Comparison of ENCODE assay signal across 8 mouse cellular contexts in genomic region chr9:41377701-41378626, GRCm38 (mm10).
DNase-seq lines count a peak whose midpoint lies in the region; ATAC-seq lines count a peak whose summit lies in the region.

No protein-coding gene starts in this region.

- 0 out of 2 replicates have a peak overlapping the region, but pooled peaks have one; percentile 10 for H3K4me3 ChIP-seq in heart, embryonic 15.5 days
- no peak overlapping the region for H3K4me3 ChIP-seq in embryonic facial prominence, embryonic 11.5 days (ENCODE audit: low read depth, low read length)
- H3K4me3 ChIP-seq in intestine, embryonic 14.5 days (ENCODE audit: low read depth, low read length) = 0 out of 2 replicates have a peak overlapping the region, but pooled peaks have one; percentile 2
- peak overlapping the region; percentile 37 for H3K4me3 ChIP-seq in neural tube, embryonic 14.5 days (ENCODE audit: low read depth, low read length)

- no peak for DNase-seq in heart, adult 8-10 months (ENCODE audit: low spot score)
- DNase-seq in embryonic facial prominence, embryonic 11.5 days (ENCODE audit: low spot score) = peak; percentile 38
- DNase-seq in intestine, embryonic 14.5 days (ENCODE audit: low spot score) = no peak
- DNase-seq in lung, postnatal 10 days = no peak
- no peak for DNase-seq in testis, postnatal 10 days (ENCODE audit: low spot score)

- H3K27ac ChIP-seq in heart, embryonic 15.5 days = peak overlapping the region; percentile 15; the same call in 1 of the 2 replicates
- H3K27ac ChIP-seq in embryonic facial prominence, embryonic 11.5 days (replicated peaks; ENCODE audit: low read depth, low read length) = peak overlapping the region; percentile 60
- H3K27ac ChIP-seq in intestine, embryonic 14.5 days (ENCODE audit: low read depth) = peak overlapping the region; percentile 72
- peak overlapping the region; percentile 100 for H3K27ac ChIP-seq in neural tube, embryonic 14.5 days (ENCODE audit: low read depth, low read length)

- no peaks in the 10 kb centered on the region for H3K36me3 ChIP-seq in heart, embryonic 15.5 days
- no peaks in the 10 kb centered on the region for H3K36me3 ChIP-seq in embryonic facial prominence, embryonic 11.5 days (replicated peaks; ENCODE audit: control insufficient read depth, insufficient read depth, low read depth, low read length)
- H3K36me3 ChIP-seq in intestine, embryonic 14.5 days (ENCODE audit: control insufficient read depth, insufficient read depth, low read length) = no peaks in the 10 kb centered on the region
- H3K36me3 ChIP-seq in neural tube, embryonic 14.5 days (ENCODE audit: control insufficient read depth, insufficient read depth, low read length) = no peaks in the 10 kb centered on the region

- H3K4me1 ChIP-seq in heart, embryonic 15.5 days (replicated peaks) = peaks cover 27% of the 10 kb centered on the region
- peaks cover 7% of the 10 kb centered on the region for H3K4me1 ChIP-seq in embryonic facial prominence, embryonic 11.5 days (ENCODE audit: control insufficient read depth, insufficient read depth, low read length)
- peaks cover 40% of the 10 kb centered on the region for H3K4me1 ChIP-seq in intestine, embryonic 14.5 days (replicated peaks; ENCODE audit: control insufficient read depth, insufficient read depth, low read length)
- H3K4me1 ChIP-seq in neural tube, embryonic 14.5 days (ENCODE audit: control insufficient read depth, insufficient read depth, low read length) = peaks cover 47% of the 10 kb centered on the region

- no peaks in the 10 kb centered on the region for H3K9me3 ChIP-seq in heart, embryonic 15.5 days (replicated peaks)
- no peaks in the 10 kb centered on the region for H3K9me3 ChIP-seq in embryonic facial prominence, embryonic 11.5 days (replicated peaks; ENCODE audit: control insufficient read depth, low read length)
- no peaks in the 10 kb centered on the region for H3K9me3 ChIP-seq in intestine, embryonic 14.5 days (ENCODE audit: control insufficient read depth, low read length)
- H3K9me3 ChIP-seq in neural tube, embryonic 14.5 days (ENCODE audit: control insufficient read depth, low read length) = no peaks in the 10 kb centered on the region

- WGBS in heart, embryonic 15.5 days = 54% methylated on average over 18 of the region's 18 CpGs
- WGBS in embryonic facial prominence, embryonic 11.5 days = 48% methylated on average over 18 of the region's 18 CpGs
- WGBS in intestine, embryonic 14.5 days = 48% methylated on average over 18 of the region's 18 CpGs
- WGBS in neural tube, embryonic 14.5 days = 11% methylated on average over 18 of the region's 18 CpGs

- ATAC-seq in heart, embryonic 15.5 days (replicated peaks; ENCODE audit: insufficient number of reproducible peaks, insufficient read depth, low FRiP score, low read depth) = no peak
- peak; percentile 36; the same call in 1 of the 2 replicates for ATAC-seq in embryonic facial prominence, embryonic 11.5 days (replicated peaks; ENCODE audit: insufficient number of reproducible peaks, low FRiP score, low TSS enrichment, low read depth)
- no peak for ATAC-seq in intestine, embryonic 14.5 days (replicated peaks; ENCODE audit: low FRiP score, low TSS enrichment, low read depth)
- ATAC-seq in neural tube, embryonic 14.5 days (ENCODE audit: low read depth) = peak; percentile 75
- no peak for ATAC-seq in granulocyte monocyte progenitor cell, adult 5-6 weeks (replicated peaks; ENCODE audit: poor library complexity, severe bottlenecking)

- peak overlapping the region; percentile 85 for H3K4me2 ChIP-seq in heart, embryonic 15.5 days
- H3K4me2 ChIP-seq in embryonic facial prominence, embryonic 11.5 days (ENCODE audit: low read depth, low read length) = peak overlapping the region; percentile 14; the same call in 1 of the 2 replicates
- peak overlapping the region; percentile 28; the same call in 1 of the 2 replicates for H3K4me2 ChIP-seq in intestine, embryonic 14.5 days (ENCODE audit: low read length)
- H3K4me2 ChIP-seq in neural tube, embryonic 14.5 days (ENCODE audit: low read depth, low read length) = peak overlapping the region; percentile 59

- H3K27me3 ChIP-seq in heart, embryonic 15.5 days = no peaks in the 10 kb centered on the region
- H3K27me3 ChIP-seq in embryonic facial prominence, embryonic 11.5 days (ENCODE audit: control insufficient read depth, insufficient read depth, low read length) = no peaks in the 10 kb centered on the region
- H3K27me3 ChIP-seq in intestine, embryonic 14.5 days (replicated peaks; ENCODE audit: control insufficient read depth, insufficient read depth, low read length) = no peaks in the 10 kb centered on the region
- H3K27me3 ChIP-seq in neural tube, embryonic 14.5 days (ENCODE audit: control insufficient read depth, insufficient read depth, low read length) = no peaks in the 10 kb centered on the region

- peak overlapping the region; percentile 26; the same call in 1 of the 2 replicates for H3K9ac ChIP-seq in heart, embryonic 15.5 days
- H3K9ac ChIP-seq in embryonic facial prominence, embryonic 11.5 days (replicated peaks; ENCODE audit: low read length) = peak overlapping the region; percentile 46
- H3K9ac ChIP-seq in intestine, embryonic 14.5 days (ENCODE audit: low read length) = no peak overlapping the region
- H3K9ac ChIP-seq in neural tube, embryonic 14.5 days (replicated peaks; ENCODE audit: low read depth, low read length) = peak overlapping the region; percentile 93

Comparison
In these comparisons a context has a peak if more than half of its experiments do, and no peak if none do; other contexts are left out.
1. ATAC-seq: peak in embryonic facial prominence, embryonic 11.5 days (single experiment) and neural tube, embryonic 14.5 days (single experiment); none in heart, embryonic 15.5 days (single experiment), intestine, embryonic 14.5 days (single experiment) and granulocyte monocyte progenitor cell, adult 5-6 weeks (single experiment).
2. H3K27ac ChIP-seq: peak in every context shown above with its lines; median percentile 100 in neural tube, embryonic 14.5 days; 72 in intestine, embryonic 14.5 days; 60 in embryonic facial prominence, embryonic 11.5 days; 15 in heart, embryonic 15.5 days.
3. H3K4me2 ChIP-seq: peak in every context shown above with its lines; median percentile 85 in heart, embryonic 15.5 days; 59 in neural tube, embryonic 14.5 days; 28 in intestine, embryonic 14.5 days; 14 in embryonic facial prominence, embryonic 11.5 days.